Mouse (Mus musculus): ENCODE measurements around the gene Cenpv. TPM values are rescaled to one million over a fixed set of nuclear protein-coding genes. Genes with fewer than 3 reads are reported as not detected.
A peak's percentile ranks its signal among the peaks of the same experiment; 100 is the strongest.
"Not testable (repeated sequence)": the region's sequence is repeated elsewhere in the genome, so short reads cannot be mapped to it uniquely, and the experiment has no call there.

The Cenpv gene
- total RNA-seq, 2 experiments from 2014 or later: 19.5 to 25.5 TPM

GRCm38 (mm10) chr11:62508816-62509215 lies 30.2 kb downstream of the Cenpv start:
- not testable (repeated sequence) for DNase-seq

GRCm38 (mm10) chr11:62508365-62508764 lies 30.7 kb downstream of the Cenpv start:
- DNase-seq: not testable (repeated sequence)

- DNase-seq: no peak
Measured at GRCm38 (mm10) chr11:62507683-62508082, 31.4 kb downstream of the Cenpv start.

- DNase-seq: no peak
Measured at GRCm38 (mm10) chr11:62500529-62500928, 38.5 kb downstream of the Cenpv start.

GRCm38 (mm10) chr11:62498802-62499201 lies 40.3 kb downstream of the Cenpv start:
- DNase-seq: no peak

- DNase-seq: no peak
Measured at GRCm38 (mm10) chr11:62497181-62497580, 41.9 kb downstream of the Cenpv start.

GRCm38 (mm10) chr11:62496151-62496715 lies 42.8 kb downstream of the Cenpv start:
- peak; percentile 20 to 54 for DNase-seq

GRCm38 (mm10) chr11:62495276-62495801 lies 43.7 kb downstream of the Cenpv start:
- peak; percentile 71 to 73 for DNase-seq

GRCm38 (mm10) chr11:62494754-62495275 lies 44.2 kb downstream of the Cenpv start:
- DNase-seq: peak in 1 of 2 experiments; percentile 81

- DNase-seq: no peak
Measured at GRCm38 (mm10) chr11:62493701-62494100, 45.4 kb downstream of the Cenpv start.

- no peak for DNase-seq
Measured at GRCm38 (mm10) chr11:62487540-62488350, 51.3 kb downstream of the Cenpv start.

- DNase-seq: no peak
Measured at GRCm38 (mm10) chr11:62486949-62487348, 52.1 kb downstream of the Cenpv start.

GRCm38 (mm10) chr11:62479581-62479980 lies 59.5 kb downstream of the Cenpv start:
- DNase-seq: no peak

GRCm38 (mm10) chr11:62478931-62479330 lies 60.1 kb downstream of the Cenpv start:
- peak in 1 of 2 experiments; percentile 26 for DNase-seq

- no peak for DNase-seq
Measured at GRCm38 (mm10) chr11:62476156-62476555, 62.9 kb downstream of the Cenpv start.

Other genes with a start within 250 kb of the Cenpv start
- 1 to 10 TPM; 3.1 to 3.2 TPM for gene Pigl, start 80.8 kb downstream of the Cenpv start, total RNA-seq (2021)
- 100 to 1,000 TPM; 113 to 127 TPM for gene Ncor1, start 80.7 kb downstream of the Cenpv start, total RNA-seq (2021)
- 100 to 1,000 TPM; 599 to 655 TPM for gene Ubb, start 11.9 kb upstream of the Cenpv start, total RNA-seq (2021)
- gene Trpv2, start 35.2 kb upstream of the Cenpv start, total RNA-seq (2021): 1 to 10 TPM; 3.0 TPM
- 1 to 10 TPM; 3.2 to 4.3 TPM for gene Lrrc75a, start 109.3 kb upstream of the Cenpv start, total RNA-seq (2021)
- gene Mmgt2, start 109.4 kb upstream of the Cenpv start, total RNA-seq (2021): 1 to 10 TPM; 5.4 to 7.1 TPM
- 1 to 10 TPM; 1.8 to 1.9 TPM for gene Zfp287, start 192.6 kb upstream of the Cenpv start, total RNA-seq (2021)
- gene Gm10428, start 213.8 kb upstream of the Cenpv start, total RNA-seq (2021): not detected